Mouse (Mus musculus) ES-Bruce4 (cell line): ENCODE measurements at regions not wholly inside any gene's neighbourhood (a gene's known extent, or its start where the extent isn't known, plus 50 kb on each side); places are given as distances from the start of the nearest gene placed in this dataset.

Experiments used
- CTCF ChIP-seq: IDR thresholded peaks from one replicate; pipeline ENCODE4 v1.8.1; 2011; ENCODE audit warnings: low read depth, low read length
- POLR2A ChIP-seq: IDR thresholded peaks from one replicate; pipeline ENCODE4 v1.8.1; 2011; ENCODE audit warnings: low read length; ENCODE audit not compliant: insufficient read depth

GRCm38 (mm10) chr2:74409856-74410404 lies 169.3 kb downstream of the Lnpk start:
- no peak for TF ChIP-seq POLR2A
- no peak for TF ChIP-seq CTCF
